Mouse (Mus musculus) small intestine, adult 2 months (tissue): Measurements from ENCODE around the gene Sptbn4.

Experiments
- CTCF ChIP-seq: fragments of 200-500 bp; IDR thresholded peaks from 2 replicates; pipeline ENCODE4 v1.5.1; 2012; ENCODE audit warnings: low read depth, mild to moderate bottlenecking, control low read depth, inconsistent platforms, low read length, moderate library complexity, mixed read lengths; ENCODE audit not compliant: insufficient replicate concordance, insufficient read length; ENCODE audit errors: extremely low read depth
- POLR2A ChIP-seq: fragments of 200-500 bp; IDR thresholded peaks from 2 replicates; pipeline ENCODE4 v1.6.1; 2012; ENCODE audit warnings: low read depth, mild to moderate bottlenecking, control low read depth, inconsistent platforms, low read length, moderate library complexity

DNA sequence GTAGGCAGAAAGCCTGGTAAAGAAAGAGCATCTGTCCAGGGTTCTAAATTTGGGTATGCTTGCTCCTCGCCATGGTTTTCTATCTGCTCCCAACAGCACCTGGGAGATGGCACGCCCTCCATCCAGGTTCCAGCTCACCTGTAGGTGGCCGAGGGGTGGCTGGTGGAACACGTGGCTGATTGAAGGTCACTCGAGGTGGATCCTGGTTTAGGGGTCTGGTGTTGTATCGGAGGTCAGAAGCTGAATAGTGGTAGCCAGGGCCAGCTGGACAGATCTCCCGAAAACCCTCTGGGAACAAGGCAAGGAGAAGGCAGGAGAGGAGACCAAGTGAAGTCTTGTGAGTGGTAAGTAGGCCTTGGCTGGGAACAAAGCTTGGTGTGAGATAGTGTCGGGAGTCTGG is 120.0 kb downstream of the Sptbn4 start:
- no peak for TF ChIP-seq CTCF
- no peak for TF ChIP-seq POLR2A
